Mouse (Mus musculus): ENCODE results near the gene Aatk. TPM values are rescaled to one million over a fixed set of nuclear protein-coding genes. Genes with fewer than 3 reads are reported as not detected.

Gene Aatk
- polyA plus RNA-seq, 1 experiment, result not detected

GRCm38 (mm10) chr11:120063326-120063725 is 16.4 kb upstream of the Aatk start:
- Histone ChIP-seq H3K36me3 (ENCODE audit: control insufficient read depth, insufficient read depth) (no peaks in the 10 kb centered on the region), H3K27me3 (ENCODE audit: control insufficient read depth, insufficient read depth, insufficient read length) (peaks cover 29% of the 10 kb centered on the region), H3ac (ENCODE audit: control insufficient read depth, insufficient read length, low read depth) (no peak overlapping the region), H3K4me3 (ENCODE audit: insufficient read depth, poor library complexity, severe bottlenecking) (no peak overlapping the region), H3K79me3 (ENCODE audit: low read depth) (no peaks in the 10 kb centered on the region), H3K79me2 (ENCODE audit: control insufficient read depth, insufficient read depth) (no peaks in the 10 kb centered on the region)
- TF ChIP-seq CTCF (IDR thresholded peaks at IDR 0.05; ENCODE audit: control insufficient read depth, insufficient read depth, insufficient read length) (no peak), CEBPB (IDR thresholded peaks at IDR 0.05; ENCODE audit: low read depth) (no peak), MYOG (IDR thresholded peaks at IDR 0.05; ENCODE audit: control insufficient read depth, extremely low read depth, insufficient read length) (no peak), USF1 (IDR thresholded peaks at IDR 0.05; ENCODE audit: low read depth) (no peak), MYOD1 (IDR thresholded peaks at IDR 0.05; ENCODE audit: control insufficient read depth, insufficient read length, low read depth) (no peak), MAX (IDR thresholded peaks at IDR 0.05) (no peak), FOSL1 (IDR thresholded peaks at IDR 0.05; ENCODE audit: insufficient read depth, low read length, poor library complexity, severe bottlenecking) (no peak)

- Histone ChIP-seq H3K4me3 (ENCODE audit: insufficient read depth, poor library complexity, severe bottlenecking) (no peak overlapping the region), H3K36me3 (ENCODE audit: control insufficient read depth, insufficient read depth) (no peaks in the 10 kb centered on the region), H3K79me2 (ENCODE audit: control insufficient read depth, insufficient read depth) (no peaks in the 10 kb centered on the region), H3ac (ENCODE audit: control insufficient read depth, insufficient read length, low read depth) (no peak overlapping the region), H3K27me3 (ENCODE audit: control insufficient read depth, insufficient read depth, insufficient read length) (peaks cover 42% of the 10 kb centered on the region), H3K79me3 (ENCODE audit: low read depth) (no peaks in the 10 kb centered on the region)
- TF ChIP-seq MAX (IDR thresholded peaks at IDR 0.05) (no peak), MYOD1 (IDR thresholded peaks at IDR 0.05; ENCODE audit: control insufficient read depth, insufficient read length, low read depth) (no peak), MYOG (IDR thresholded peaks at IDR 0.05; ENCODE audit: control insufficient read depth, extremely low read depth, insufficient read length) (no peak), USF1 (IDR thresholded peaks at IDR 0.05; ENCODE audit: low read depth) (no peak), CTCF (IDR thresholded peaks at IDR 0.05; ENCODE audit: control insufficient read depth, insufficient read depth, insufficient read length) (no peak), CEBPB (IDR thresholded peaks at IDR 0.05; ENCODE audit: low read depth) (no peak), FOSL1 (IDR thresholded peaks at IDR 0.05; ENCODE audit: insufficient read depth, low read length, poor library complexity, severe bottlenecking) (no peak)
Measured at GRCm38 (mm10) chr11:120060634-120061033, 13.7 kb upstream of the Aatk start.

GRCm38 (mm10) chr11:120055953-120056732 is 9.2 kb upstream of the Aatk start:
- H3K79me3 ChIP-seq (ENCODE audit: low read depth), result no peaks in the 10 kb centered on the region
- H3K4me3 ChIP-seq (ENCODE audit: insufficient read depth, poor library complexity, severe bottlenecking), result no peak overlapping the region
- H3K79me2 ChIP-seq (ENCODE audit: control insufficient read depth, insufficient read depth), result no peaks in the 10 kb centered on the region
- TF ChIP-seq USF1 (IDR thresholded peaks at IDR 0.05; ENCODE audit: low read depth) (no peak), MYOG (IDR thresholded peaks at IDR 0.05; ENCODE audit: control insufficient read depth, extremely low read depth, insufficient read length) (no peak), FOSL1 (IDR thresholded peaks at IDR 0.05; ENCODE audit: insufficient read depth, low read length, poor library complexity, severe bottlenecking) (no peak), MYOD1 (IDR thresholded peaks at IDR 0.05; ENCODE audit: control insufficient read depth, insufficient read length, low read depth) (no peak), MAX (IDR thresholded peaks at IDR 0.05) (no peak), CTCF (IDR thresholded peaks at IDR 0.05; ENCODE audit: control insufficient read depth, insufficient read depth, insufficient read length) (no peak), CEBPB (IDR thresholded peaks at IDR 0.05; ENCODE audit: low read depth) (no peak)
- no peaks in the 10 kb centered on the region for H3K36me3 ChIP-seq (ENCODE audit: control insufficient read depth, insufficient read depth)
- peaks cover 60% of the 10 kb centered on the region for H3K27me3 ChIP-seq (ENCODE audit: control insufficient read depth, insufficient read depth, insufficient read length)
- no peak overlapping the region for H3ac ChIP-seq (ENCODE audit: control insufficient read depth, insufficient read length, low read depth)

- H3K4me3 ChIP-seq (ENCODE audit: insufficient read depth, poor library complexity, severe bottlenecking), result no peak overlapping the region
- peaks cover 50% of the 10 kb centered on the region for H3K27me3 ChIP-seq (ENCODE audit: control insufficient read depth, insufficient read depth, insufficient read length)
- no peaks in the 10 kb centered on the region for H3K36me3 ChIP-seq (ENCODE audit: control insufficient read depth, insufficient read depth)
- H3K79me2 ChIP-seq (ENCODE audit: control insufficient read depth, insufficient read depth), result no peaks in the 10 kb centered on the region
- H3ac ChIP-seq (ENCODE audit: control insufficient read depth, insufficient read length, low read depth), result no peak overlapping the region
- H3K79me3 ChIP-seq (ENCODE audit: low read depth), result no peaks in the 10 kb centered on the region
- TF ChIP-seq USF1 (IDR thresholded peaks at IDR 0.05; ENCODE audit: low read depth) (no peak), MAX (IDR thresholded peaks at IDR 0.05) (no peak), MYOD1 (IDR thresholded peaks at IDR 0.05; ENCODE audit: control insufficient read depth, insufficient read length, low read depth) (no peak), CEBPB (IDR thresholded peaks at IDR 0.05; ENCODE audit: low read depth) (no peak), MYOG (IDR thresholded peaks at IDR 0.05; ENCODE audit: control insufficient read depth, extremely low read depth, insufficient read length) (no peak)
Measured at GRCm38 (mm10) chr11:120053846-120054245, 6.9 kb upstream of the Aatk start.

- Histone ChIP-seq H3K36me3 (ENCODE audit: control insufficient read depth, insufficient read depth) (no peaks in the 10 kb centered on the region), H3ac (ENCODE audit: control insufficient read depth, insufficient read length, low read depth) (no peak overlapping the region), H3K4me3 (ENCODE audit: insufficient read depth, poor library complexity, severe bottlenecking) (no peak overlapping the region), H3K79me2 (ENCODE audit: control insufficient read depth, insufficient read depth) (no peaks in the 10 kb centered on the region), H3K27me3 (ENCODE audit: control insufficient read depth, insufficient read depth, insufficient read length) (peaks cover 55% of the 10 kb centered on the region), H3K79me3 (ENCODE audit: low read depth) (no peaks in the 10 kb centered on the region)
- no peak for TF ChIP-seq MYOD1 (IDR thresholded peaks at IDR 0.05; ENCODE audit: control insufficient read depth, insufficient read length, low read depth)
- TF ChIP-seq MYOG (IDR thresholded peaks at IDR 0.05; ENCODE audit: control insufficient read depth, extremely low read depth, insufficient read length), result no peak
- TF ChIP-seq CTCF (IDR thresholded peaks at IDR 0.05; ENCODE audit: control insufficient read depth, insufficient read depth, insufficient read length), result no peak
- no peak for TF ChIP-seq CEBPB (IDR thresholded peaks at IDR 0.05; ENCODE audit: low read depth)
- no peak for TF ChIP-seq USF1 (IDR thresholded peaks at IDR 0.05; ENCODE audit: low read depth)
- TF ChIP-seq FOSL1 (IDR thresholded peaks at IDR 0.05; ENCODE audit: insufficient read depth, low read length, poor library complexity, severe bottlenecking), result no peak
- TF ChIP-seq MAX (IDR thresholded peaks at IDR 0.05), result no peak
Measured at GRCm38 (mm10) chr11:120052274-120052673, 5.3 kb upstream of the Aatk start.
